Mouse (Mus musculus): ENCODE measurements at regions not wholly inside any gene's neighbourhood (a gene's known extent, or its start where the extent isn't known, plus 50 kb on each side); places are given as distances from the start of the nearest gene placed in this dataset.

DNA sequence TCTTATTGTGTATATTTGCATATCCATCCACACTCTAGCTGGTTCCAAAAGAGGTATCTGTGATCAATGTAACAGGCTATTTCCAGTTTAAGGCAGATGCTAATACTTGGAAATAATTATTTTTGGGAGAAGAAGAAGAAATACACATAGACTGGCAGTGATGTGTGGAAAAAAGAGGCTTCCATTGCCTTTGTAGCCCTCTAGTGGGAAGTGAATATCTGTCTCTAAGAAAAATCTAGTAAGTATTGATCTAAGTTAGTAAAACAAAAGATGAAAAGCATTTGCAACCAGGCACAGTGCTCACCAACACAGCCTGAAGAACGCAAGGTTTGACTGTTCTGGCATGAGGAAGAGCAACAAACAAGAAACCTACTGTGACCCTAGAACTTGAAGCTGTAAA is 488.9 kb upstream of the Crim1 start:
- Histone ChIP-seq H3K27ac (ENCODE audit: low read depth, low read length) (no peak overlapping the region), H3K27me3 (replicated peaks; ENCODE audit: control insufficient read depth, insufficient read depth, low read length) (no peaks in the 10 kb centered on the region), H3K4me1 (replicated peaks; ENCODE audit: control insufficient read depth, insufficient read depth, low read length) (no peaks in the 10 kb centered on the region), H3K9me3 (ENCODE audit: control insufficient read depth) (no peaks in the 10 kb centered on the region), H3K36me3 (ENCODE audit: control insufficient read depth, insufficient read depth) (no peaks in the 10 kb centered on the region), H3K4me2 (replicated peaks; ENCODE audit: low read depth) (no peak overlapping the region), H3K9ac (ENCODE audit: low read depth, low read length) (no peak overlapping the region), H3K4me3 (ENCODE audit: low read depth, low read length) (no peak overlapping the region)
- TF ChIP-seq CTCF (IDR thresholded peaks at IDR 0.05; ENCODE audit: low read depth) = no peak
- 66% methylated on average over 1 of the region's 1 CpGs for WGBS
- no peak for ATAC-seq

DNA sequence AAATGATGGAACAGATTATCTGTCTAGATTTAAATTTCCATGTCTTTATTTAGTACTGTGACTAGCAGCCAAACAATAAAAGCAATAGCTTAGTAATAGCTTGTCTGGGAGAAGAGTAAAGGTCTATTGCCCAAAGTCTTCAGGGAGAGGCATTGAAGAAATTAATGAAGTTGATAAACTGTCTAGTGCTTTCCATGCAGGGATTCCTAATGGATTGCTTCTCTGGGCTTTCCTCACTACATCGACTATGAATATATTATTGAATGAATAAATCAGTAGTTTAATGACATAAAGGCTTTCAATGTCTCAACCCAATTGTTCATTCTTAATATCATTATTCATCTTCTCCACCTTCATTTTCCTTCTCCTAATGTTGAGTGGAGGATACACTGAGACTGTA is 487.9 kb upstream of the Crim1 start:
- no peak overlapping the region for H3K27ac ChIP-seq (ENCODE audit: low read depth, low read length)
- no peaks in the 10 kb centered on the region for H3K4me1 ChIP-seq (replicated peaks; ENCODE audit: control insufficient read depth, insufficient read depth, low read length)
- H3K9me3 ChIP-seq (ENCODE audit: control insufficient read depth) = no peaks in the 10 kb centered on the region
- no peak overlapping the region for H3K4me3 ChIP-seq (ENCODE audit: low read depth, low read length)
- ATAC-seq = no peak
- TF ChIP-seq CTCF (IDR thresholded peaks at IDR 0.05; ENCODE audit: low read depth) = no peak
- no peaks in the 10 kb centered on the region for H3K27me3 ChIP-seq (replicated peaks; ENCODE audit: control insufficient read depth, insufficient read depth, low read length)
- H3K9ac ChIP-seq (ENCODE audit: low read depth, low read length) = no peak overlapping the region
- WGBS = 92% methylated on average over 1 of the region's 1 CpGs
- H3K4me2 ChIP-seq (replicated peaks; ENCODE audit: low read depth) = no peak overlapping the region
- no peaks in the 10 kb centered on the region for H3K36me3 ChIP-seq (ENCODE audit: control insufficient read depth, insufficient read depth)

DNA sequence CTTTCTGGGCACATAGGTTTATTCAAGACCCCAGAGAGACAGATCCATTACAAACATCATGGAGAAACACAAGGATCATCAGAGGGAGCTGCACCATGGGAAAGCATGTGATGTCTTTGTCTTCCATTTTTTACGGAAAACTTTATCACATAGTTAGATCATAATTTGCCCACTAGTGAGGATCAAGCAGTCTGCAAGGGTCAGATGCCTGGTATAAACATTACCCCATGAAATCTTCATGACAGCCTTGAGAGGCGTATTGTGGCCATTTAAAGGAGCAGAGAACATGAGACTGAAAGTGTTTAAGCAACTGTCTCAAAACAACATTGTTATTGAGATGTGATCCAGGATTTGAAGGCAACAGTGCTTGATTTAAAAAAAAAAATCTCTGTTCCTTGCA is 481.6 kb upstream of the Crim1 start:
- WGBS = 80% methylated on average over 2 of the region's 2 CpGs
- no peak for TF ChIP-seq CTCF (IDR thresholded peaks at IDR 0.05; ENCODE audit: low read depth)
- no peak for ATAC-seq

DNA sequence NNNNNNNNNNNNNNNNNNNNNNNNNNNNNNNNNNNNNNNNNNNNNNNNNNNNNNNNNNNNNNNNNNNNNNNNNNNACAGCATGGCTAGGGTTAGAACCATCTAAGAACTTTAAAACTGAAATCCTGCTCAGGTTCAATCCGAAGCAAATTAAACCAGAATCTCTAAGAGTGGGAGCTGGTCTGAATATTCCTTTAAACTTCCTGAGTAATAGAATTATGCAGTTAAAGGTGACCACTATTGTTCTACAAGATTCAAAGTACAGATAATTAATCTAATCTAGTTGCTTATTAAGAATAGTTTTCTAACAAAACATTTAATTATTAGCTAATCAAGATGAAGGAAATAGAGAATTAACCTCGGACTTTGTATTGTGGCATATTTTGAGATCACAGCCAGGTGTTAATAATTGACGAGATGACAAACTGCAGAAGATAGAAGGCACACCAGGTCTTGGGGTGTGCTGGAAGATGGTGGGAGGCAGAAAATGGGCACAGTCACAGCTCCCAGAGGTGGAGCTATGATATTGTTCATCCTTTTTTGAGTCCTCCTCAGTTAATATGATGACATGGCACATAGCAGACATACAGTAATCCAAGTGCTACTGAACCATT is 465.5 kb upstream of the Crim1 start:
- no peak for TF ChIP-seq CTCF (IDR thresholded peaks at IDR 0.05; ENCODE audit: low read depth)
- Histone ChIP-seq H3K36me3 (ENCODE audit: control insufficient read depth, insufficient read depth) (no peaks in the 10 kb centered on the region), H3K9ac (ENCODE audit: low read depth, low read length) (no peak overlapping the region), H3K9me3 (ENCODE audit: control insufficient read depth) (no peaks in the 10 kb centered on the region), H3K4me3 (ENCODE audit: low read depth, low read length) (no peak overlapping the region), H3K27me3 (replicated peaks; ENCODE audit: control insufficient read depth, insufficient read depth, low read length) (no peaks in the 10 kb centered on the region), H3K4me2 (replicated peaks; ENCODE audit: low read depth) (no peak overlapping the region), H3K27ac (ENCODE audit: low read depth, low read length) (no peak overlapping the region), H3K4me1 (replicated peaks; ENCODE audit: control insufficient read depth, insufficient read depth, low read length) (no peaks in the 10 kb centered on the region)
- 59% methylated on average over 3 of the region's 3 CpGs for WGBS
- ATAC-seq = peak; percentile 49; the same call in 1 of the 2 replicates

More for the DNA sequence above, 481.6 kb upstream of the Crim1 start:
- no peaks in the 10 kb centered on the region for H3K27me3 ChIP-seq (replicated peaks; ENCODE audit: control insufficient read depth, insufficient read depth, low read length)
- no peaks in the 10 kb centered on the region for H3K36me3 ChIP-seq (ENCODE audit: control insufficient read depth, insufficient read depth)
- H3K9me3 ChIP-seq (ENCODE audit: control insufficient read depth) = no peaks in the 10 kb centered on the region
- H3K9ac ChIP-seq (ENCODE audit: low read depth, low read length) = no peak overlapping the region
- H3K27ac ChIP-seq (ENCODE audit: low read depth, low read length) = no peak overlapping the region
- H3K4me1 ChIP-seq (replicated peaks; ENCODE audit: control insufficient read depth, insufficient read depth, low read length) = no peaks in the 10 kb centered on the region
- H3K4me2 ChIP-seq (replicated peaks; ENCODE audit: low read depth) = no peak overlapping the region
- no peak overlapping the region for H3K4me3 ChIP-seq (ENCODE audit: low read depth, low read length)
